Mouse (Mus musculus) ES-E14 (cell line): Measurements from ENCODE around the gene Rps17.

Experiments used
- CHD2 ChIP-seq: IDR thresholded peaks from 2 replicates; pipeline ENCODE4 v1.6.1; 2014; ENCODE audit warnings: mild to moderate bottlenecking, low read depth, low read length, inconsistent platforms
- MAFK ChIP-seq: IDR thresholded peaks from 2 replicates; pipeline ENCODE4 v1.6.1; 2014; ENCODE audit warnings: mild to moderate bottlenecking, low read depth, low read length, inconsistent platforms; ENCODE audit not compliant: insufficient read depth

DNA sequence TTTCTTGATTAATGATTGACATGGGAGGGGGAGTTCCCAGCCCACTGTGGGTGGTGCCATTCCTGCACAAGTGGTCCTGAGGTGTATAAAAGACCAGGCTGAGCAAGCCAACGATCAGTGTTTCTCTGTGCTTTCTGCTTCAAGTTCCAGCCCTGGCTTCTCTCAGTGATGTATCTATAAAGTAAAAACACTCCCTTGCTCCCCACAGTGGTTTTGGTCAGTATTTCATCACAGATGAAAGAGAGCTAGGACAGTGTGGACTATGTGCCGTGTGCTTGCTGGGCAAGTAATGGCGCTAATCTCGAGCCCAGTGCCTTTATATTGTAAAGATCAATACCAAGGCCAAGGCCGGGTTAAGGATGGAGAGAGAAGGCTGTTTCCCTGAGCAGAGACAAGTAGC, 23.3 kb downstream of the Rps17 start:
- TF ChIP-seq MAFK: no peak
- TF ChIP-seq CHD2: no peak
